Mouse (Mus musculus) heart, postnatal 0 days (tissue): ENCODE results near the gene Ahcyl2.

Experiments
- CTCF ChIP-seq: IDR thresholded peaks from 2 replicates; pipeline ENCODE4 v1.5.1; 2016; ENCODE audit warnings: antibody characterized with exemption, control low read depth, low read depth
- EP300 ChIP-seq: IDR thresholded peaks from 2 replicates; pipeline ENCODE4 v1.6.1; 2016; ENCODE audit warnings: antibody characterized with exemption, low read depth

GRCm38 (mm10) chr6:29751466-29752152 lies 16.2 kb upstream of the Ahcyl2 start:
- no peak for TF ChIP-seq CTCF
- no peak for TF ChIP-seq EP300
